Mouse (Mus musculus): Measurements from ENCODE around the gene Osbpl8. TPM values are rescaled to one million over a fixed set of nuclear protein-coding genes. Genes with fewer than 3 reads are reported as not detected.
"Not testable (repeated sequence)": the region's sequence is repeated elsewhere in the genome, so short reads cannot be mapped to it uniquely, and the experiment has no call there.

The Osbpl8 gene
- polyA plus RNA-seq, 1 experiment from 2014 or later = 3.0 TPM

- no peaks in the 10 kb centered on the region for H3K36me3 ChIP-seq (ENCODE audit: control insufficient read depth, insufficient read depth, low read length)
- no peaks in the 10 kb centered on the region for H3K4me1 ChIP-seq (ENCODE audit: control insufficient read depth, insufficient read depth, low read length)
- H3K4me3 ChIP-seq (ENCODE audit: low read length) = no peak overlapping the region
- no peak overlapping the region for H3K27ac ChIP-seq (ENCODE audit: low read length)
- no peak for ATAC-seq
- WGBS = 71% methylated on average over 3 of the region's 3 CpGs
- no peaks in the 10 kb centered on the region for H3K27me3 ChIP-seq (replicated peaks; ENCODE audit: control insufficient read depth, insufficient read depth, low read length)
- H3K9me3 ChIP-seq (ENCODE audit: control insufficient read depth, low read length) = no peaks in the 10 kb centered on the region
- no peak overlapping the region for H3K9ac ChIP-seq (ENCODE audit: low read depth, low read length)
- H3K4me2 ChIP-seq (ENCODE audit: low read depth, low read length) = no peak overlapping the region
Measured at GRCm38 (mm10) chr10:111128493-111128892, 36.1 kb upstream of the Osbpl8 start.

DNA sequence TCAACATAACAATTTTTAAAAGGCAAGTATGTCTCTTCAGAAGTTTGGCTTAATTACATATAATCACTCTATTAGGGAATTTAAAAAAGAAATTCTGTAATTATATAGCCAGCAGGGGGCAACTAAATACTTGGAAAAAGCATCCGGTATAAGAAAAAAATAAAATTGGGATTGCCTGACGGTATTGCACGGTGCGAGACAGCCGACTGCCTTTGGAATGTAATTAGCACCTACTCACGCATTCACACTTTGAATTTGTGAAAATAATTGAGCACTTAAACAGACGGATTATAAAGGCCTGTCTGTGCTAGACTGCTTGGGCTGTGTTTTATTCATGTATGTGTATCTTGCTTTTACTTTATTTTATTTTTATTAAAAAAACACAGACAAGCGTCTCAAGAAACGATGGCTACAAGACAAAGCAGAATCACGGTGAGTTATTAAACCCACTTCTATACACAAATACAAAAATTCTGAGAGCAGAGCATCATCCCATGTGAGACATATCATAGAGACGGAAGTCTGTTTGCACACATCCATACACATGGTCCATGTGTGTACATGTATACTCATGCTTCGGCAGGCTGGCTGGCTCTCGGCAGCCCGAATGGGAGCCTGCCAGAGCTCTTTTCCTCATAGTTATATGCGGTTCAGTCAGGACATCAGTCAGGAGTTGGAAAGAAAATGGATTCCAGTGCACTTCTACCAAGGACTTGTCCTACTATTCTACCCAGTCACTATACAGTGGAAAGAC is 34.5 kb upstream of the Osbpl8 start:
- 84% methylated on average over 15 of the region's 15 CpGs for WGBS
- ATAC-seq = no peak
- Histone ChIP-seq H3K4me2 (ENCODE audit: low read depth, low read length) (no peak overlapping the region), H3K27me3 (replicated peaks; ENCODE audit: control insufficient read depth, insufficient read depth, low read length) (no peaks in the 10 kb centered on the region), H3K4me3 (ENCODE audit: low read length) (no peak overlapping the region), H3K9ac (ENCODE audit: low read depth, low read length) (no peak overlapping the region), H3K36me3 (ENCODE audit: control insufficient read depth, insufficient read depth, low read length) (no peaks in the 10 kb centered on the region), H3K4me1 (ENCODE audit: control insufficient read depth, insufficient read depth, low read length) (no peaks in the 10 kb centered on the region), H3K27ac (ENCODE audit: low read length) (no peak overlapping the region), H3K9me3 (ENCODE audit: control insufficient read depth, low read length) (no peaks in the 10 kb centered on the region)

- H3K4me3 ChIP-seq (ENCODE audit: low read length) = no peak overlapping the region
- no peak overlapping the region for H3K27ac ChIP-seq (ENCODE audit: low read length)
- 68% methylated on average over 3 of the region's 3 CpGs for WGBS
- ATAC-seq = no peak
- no peaks in the 10 kb centered on the region for H3K9me3 ChIP-seq (ENCODE audit: control insufficient read depth, low read length)
- no peak overlapping the region for H3K9ac ChIP-seq (ENCODE audit: low read depth, low read length)
- H3K4me1 ChIP-seq (ENCODE audit: control insufficient read depth, insufficient read depth, low read length) = no peaks in the 10 kb centered on the region
- no peaks in the 10 kb centered on the region for H3K36me3 ChIP-seq (ENCODE audit: control insufficient read depth, insufficient read depth, low read length)
- H3K4me2 ChIP-seq (ENCODE audit: low read depth, low read length) = no peak overlapping the region
- H3K27me3 ChIP-seq (replicated peaks; ENCODE audit: control insufficient read depth, insufficient read depth, low read length) = no peaks in the 10 kb centered on the region
Measured at GRCm38 (mm10) chr10:111130872-111131271, 33.7 kb upstream of the Osbpl8 start.

- ATAC-seq = no peak
- Histone ChIP-seq H3K9me3 (ENCODE audit: control insufficient read depth, low read length) (no peaks in the 10 kb centered on the region), H3K27me3 (replicated peaks; ENCODE audit: control insufficient read depth, insufficient read depth, low read length) (no peaks in the 10 kb centered on the region), H3K4me2 (ENCODE audit: low read depth, low read length) (no peak overlapping the region), H3K27ac (ENCODE audit: low read length) (no peak overlapping the region), H3K9ac (ENCODE audit: low read depth, low read length) (no peak overlapping the region), H3K4me3 (ENCODE audit: low read length) (no peak overlapping the region), H3K36me3 (ENCODE audit: control insufficient read depth, insufficient read depth, low read length) (no peaks in the 10 kb centered on the region), H3K4me1 (ENCODE audit: control insufficient read depth, insufficient read depth, low read length) (no peaks in the 10 kb centered on the region)
- 80% methylated on average over 5 of the region's 5 CpGs for WGBS
Measured at GRCm38 (mm10) chr10:111133271-111133670, 31.3 kb upstream of the Osbpl8 start.

GRCm38 (mm10) chr10:111133936-111134335 is 30.6 kb upstream of the Osbpl8 start:
- WGBS = 86% methylated on average over 8 of the region's 8 CpGs
- H3K9ac ChIP-seq (ENCODE audit: low read depth, low read length) = no peak overlapping the region
- no peak overlapping the region for H3K4me3 ChIP-seq (ENCODE audit: low read length)
- no peak for ATAC-seq
- no peak overlapping the region for H3K27ac ChIP-seq (ENCODE audit: low read length)
- H3K9me3 ChIP-seq (ENCODE audit: control insufficient read depth, low read length) = no peaks in the 10 kb centered on the region
- H3K4me2 ChIP-seq (ENCODE audit: low read depth, low read length) = no peak overlapping the region
- no peaks in the 10 kb centered on the region for H3K36me3 ChIP-seq (ENCODE audit: control insufficient read depth, insufficient read depth, low read length)
- H3K27me3 ChIP-seq (replicated peaks; ENCODE audit: control insufficient read depth, insufficient read depth, low read length) = no peaks in the 10 kb centered on the region
- H3K4me1 ChIP-seq (ENCODE audit: control insufficient read depth, insufficient read depth, low read length) = no peaks in the 10 kb centered on the region

GRCm38 (mm10) chr10:111134412-111134957 is 30.1 kb upstream of the Osbpl8 start:
- 78% methylated on average over 9 of the region's 9 CpGs for WGBS
- H3K27me3 ChIP-seq (replicated peaks; ENCODE audit: control insufficient read depth, insufficient read depth, low read length) = no peaks in the 10 kb centered on the region
- no peak overlapping the region for H3K4me3 ChIP-seq (ENCODE audit: low read length)
- H3K4me1 ChIP-seq (ENCODE audit: control insufficient read depth, insufficient read depth, low read length) = no peaks in the 10 kb centered on the region
- no peak overlapping the region for H3K4me2 ChIP-seq (ENCODE audit: low read depth, low read length)
- no peak for ATAC-seq
- H3K27ac ChIP-seq (ENCODE audit: low read length) = no peak overlapping the region
- no peaks in the 10 kb centered on the region for H3K36me3 ChIP-seq (ENCODE audit: control insufficient read depth, insufficient read depth, low read length)
- H3K9ac ChIP-seq (ENCODE audit: low read depth, low read length) = no peak overlapping the region
- no peaks in the 10 kb centered on the region for H3K9me3 ChIP-seq (ENCODE audit: control insufficient read depth, low read length)

- not testable (repeated sequence) for H3K9me3 ChIP-seq (ENCODE audit: control insufficient read depth, low read length); ATAC-seq; H3K9ac ChIP-seq (ENCODE audit: low read depth, low read length); H3K27me3 ChIP-seq (replicated peaks; ENCODE audit: control insufficient read depth, insufficient read depth, low read length); H3K4me3 ChIP-seq (ENCODE audit: low read length); H3K36me3 ChIP-seq (ENCODE audit: control insufficient read depth, insufficient read depth, low read length); H3K4me1 ChIP-seq (ENCODE audit: control insufficient read depth, insufficient read depth, low read length); H3K4me2 ChIP-seq (ENCODE audit: low read depth, low read length); H3K27ac ChIP-seq (ENCODE audit: low read length)
- WGBS = 82% methylated on average over 5 of the region's 5 CpGs
Measured at GRCm38 (mm10) chr10:111136306-111136705, 28.2 kb upstream of the Osbpl8 start.

GRCm38 (mm10) chr10:111137905-111138304 is 26.6 kb upstream of the Osbpl8 start:
- H3K4me3 ChIP-seq (ENCODE audit: low read length) = no peak overlapping the region
- WGBS = 70% methylated on average over 4 of the region's 4 CpGs
- H3K27ac ChIP-seq (ENCODE audit: low read length) = no peak overlapping the region
- H3K27me3 ChIP-seq (replicated peaks; ENCODE audit: control insufficient read depth, insufficient read depth, low read length) = no peaks in the 10 kb centered on the region
- peak; percentile 63 for ATAC-seq
- H3K4me2 ChIP-seq (ENCODE audit: low read depth, low read length) = no peak overlapping the region
- no peaks in the 10 kb centered on the region for H3K9me3 ChIP-seq (ENCODE audit: control insufficient read depth, low read length)
- no peak overlapping the region for H3K9ac ChIP-seq (ENCODE audit: low read depth, low read length)
- no peaks in the 10 kb centered on the region for H3K36me3 ChIP-seq (ENCODE audit: control insufficient read depth, insufficient read depth, low read length)
- H3K4me1 ChIP-seq (ENCODE audit: control insufficient read depth, insufficient read depth, low read length) = no peaks in the 10 kb centered on the region

- Histone ChIP-seq H3K27me3 (replicated peaks; ENCODE audit: control insufficient read depth, insufficient read depth, low read length) (no peaks in the 10 kb centered on the region), H3K4me1 (ENCODE audit: control insufficient read depth, insufficient read depth, low read length) (no peaks in the 10 kb centered on the region), H3K4me3 (ENCODE audit: low read length) (no peak overlapping the region), H3K9ac (ENCODE audit: low read depth, low read length) (no peak overlapping the region), H3K4me2 (ENCODE audit: low read depth, low read length) (no peak overlapping the region), H3K27ac (ENCODE audit: low read length) (no peak overlapping the region), H3K36me3 (ENCODE audit: control insufficient read depth, insufficient read depth, low read length) (no peaks in the 10 kb centered on the region), H3K9me3 (ENCODE audit: control insufficient read depth, low read length) (no peaks in the 10 kb centered on the region)
- no peak for ATAC-seq
- 84% methylated on average over 1 of the region's 1 CpGs for WGBS
Measured at GRCm38 (mm10) chr10:111139170-111139569, 25.4 kb upstream of the Osbpl8 start.

GRCm38 (mm10) chr10:111139881-111140280 is 24.7 kb upstream of the Osbpl8 start:
- H3K36me3 ChIP-seq (ENCODE audit: control insufficient read depth, insufficient read depth, low read length) = no peaks in the 10 kb centered on the region
- no peak overlapping the region for H3K4me2 ChIP-seq (ENCODE audit: low read depth, low read length)
- H3K27me3 ChIP-seq (replicated peaks; ENCODE audit: control insufficient read depth, insufficient read depth, low read length) = no peaks in the 10 kb centered on the region
- no peak overlapping the region for H3K27ac ChIP-seq (ENCODE audit: low read length)
- ATAC-seq = peak; percentile 50; the same call in 1 of the 2 replicates
- H3K9me3 ChIP-seq (ENCODE audit: control insufficient read depth, low read length) = no peaks in the 10 kb centered on the region
- no peaks in the 10 kb centered on the region for H3K4me1 ChIP-seq (ENCODE audit: control insufficient read depth, insufficient read depth, low read length)
- H3K9ac ChIP-seq (ENCODE audit: low read depth, low read length) = no peak overlapping the region
- H3K4me3 ChIP-seq (ENCODE audit: low read length) = no peak overlapping the region
- 55% methylated on average over 5 of the region's 5 CpGs for whole genome bisulfite sequencing
